Mouse (Mus musculus): Measurements from ENCODE around the gene Chtop. TPM values are rescaled to one million over a fixed set of nuclear protein-coding genes. Genes with fewer than 3 reads are reported as not detected.
A peak's percentile ranks its signal among the peaks of the same experiment; 100 is the strongest.

The Chtop gene
- polyA plus RNA-seq (2015; fragmentation: Nextera tagmentation; extraction: Ambion mirVana), result 122 and 126 TPM in 2 replicates

- WGBS, result under 1% methylated on average over 64 of the region's 66 CpGs
- H3K27ac ChIP-seq, result peak within 1 kb of the TSS; percentile 98
- H3K36me3 ChIP-seq (ENCODE audit: insufficient read depth, low read length), result peaks cover 14% of the 10 kb centered on the region
- peak within 1 kb of the TSS; percentile 95 for H3K4me3 ChIP-seq (replicated peaks; ENCODE audit: low read depth, low read length)
- peaks cover 6% of the 10 kb centered on the region for H3K4me1 ChIP-seq (replicated peaks; ENCODE audit: insufficient read depth, low read length)
- DNase-seq (ENCODE audit: low spot score) (peak; percentile 99), ATAC-seq (replicated peaks; ENCODE audit: low FRiP score, low read depth) (peak; percentile 92)
- no peaks in the 10 kb centered on the region for H3K9me3 ChIP-seq (replicated peaks; ENCODE audit: low read length)
- H3K9ac ChIP-seq (ENCODE audit: low read depth, low read length), result peak within 1 kb of the TSS; percentile 99
- no peaks in the 10 kb centered on the region for H3K27me3 ChIP-seq (ENCODE audit: insufficient read depth, low read length)
- H3K4me2 ChIP-seq (ENCODE audit: low read length), result peak within 1 kb of the TSS; percentile 76
- 0 out of 2 replicates have a peak, but pooled peaks have one; percentile 1 for TF ChIP-seq CTCF (IDR thresholded peaks at IDR 0.05; ENCODE audit: low read depth)
Observed at GRCm38 (mm10) chr3:90508950-90509746, at the start of gene Chtop. Chtop (minus strand) TSS chr3:90509498.

- ATAC-seq (replicated peaks; ENCODE audit: low FRiP score, low read depth) (no peak), DNase-seq (ENCODE audit: low spot score) (no peak)
- H3K27me3 ChIP-seq (ENCODE audit: insufficient read depth, low read length), result no peaks in the 10 kb centered on the region
- no peaks in the 10 kb centered on the region for H3K9me3 ChIP-seq (replicated peaks; ENCODE audit: low read length)
- WGBS, result 69% methylated on average over 5 of the region's 5 CpGs
- TF ChIP-seq CTCF (IDR thresholded peaks at IDR 0.05; ENCODE audit: low read depth), result no peak
- H3K4me2 ChIP-seq (ENCODE audit: low read length), result no peak overlapping the region
- no peak overlapping the region for H3K27ac ChIP-seq
- no peaks in the 10 kb centered on the region for H3K36me3 ChIP-seq (ENCODE audit: insufficient read depth, low read length)
- no peak overlapping the region for H3K9ac ChIP-seq (ENCODE audit: low read depth, low read length)
- H3K4me3 ChIP-seq (replicated peaks; ENCODE audit: low read depth, low read length), result no peak overlapping the region
- H3K4me1 ChIP-seq (replicated peaks; ENCODE audit: insufficient read depth, low read length), result no peaks in the 10 kb centered on the region
Observed at GRCm38 (mm10) chr3:90555954-90556353, 46.7 kb upstream of the Chtop start.

GRCm38 (mm10) chr3:90552231-90552630, 42.9 kb upstream of the Chtop start:
- Histone ChIP-seq H3K36me3 (ENCODE audit: insufficient read depth, low read length) (no peaks in the 10 kb centered on the region), H3K27me3 (ENCODE audit: insufficient read depth, low read length) (no peaks in the 10 kb centered on the region), H3K27ac (no peak overlapping the region), H3K4me3 (replicated peaks; ENCODE audit: low read depth, low read length) (no peak overlapping the region), H3K9me3 (replicated peaks; ENCODE audit: low read length) (no peaks in the 10 kb centered on the region), H3K9ac (ENCODE audit: low read depth, low read length) (no peak overlapping the region), H3K4me1 (replicated peaks; ENCODE audit: insufficient read depth, low read length) (no peaks in the 10 kb centered on the region), H3K4me2 (ENCODE audit: low read length) (no peak overlapping the region)
- DNase-seq (ENCODE audit: low spot score) (no peak), ATAC-seq (replicated peaks; ENCODE audit: low FRiP score, low read depth) (no peak)
- 82% methylated on average over 2 of the region's 2 CpGs for WGBS
- TF ChIP-seq CTCF (IDR thresholded peaks at IDR 0.05; ENCODE audit: low read depth), result no peak

- 78% methylated on average over 2 of the region's 2 CpGs for WGBS
- no peak overlapping the region for H3K27ac ChIP-seq
Observed at GRCm38 (mm10) chr3:90550421-90550790, 41.1 kb upstream of the Chtop start.

GRCm38 (mm10) chr3:90549676-90550420, 40.5 kb upstream of the Chtop start:
- no peaks in the 10 kb centered on the region for H3K36me3 ChIP-seq (ENCODE audit: insufficient read depth, low read length)
- DNase-seq (ENCODE audit: low spot score) (peak; percentile 52), ATAC-seq (replicated peaks; ENCODE audit: low FRiP score, low read depth) (no peak; the same call in 1 of the 2 replicates)
- no peak overlapping the region for H3K9ac ChIP-seq (ENCODE audit: low read depth, low read length)
- no peak overlapping the region for H3K4me2 ChIP-seq (ENCODE audit: low read length)
- H3K9me3 ChIP-seq (replicated peaks; ENCODE audit: low read length), result no peaks in the 10 kb centered on the region
- WGBS, result 39% methylated on average over 5 of the region's 5 CpGs
- H3K27me3 ChIP-seq (ENCODE audit: insufficient read depth, low read length), result no peaks in the 10 kb centered on the region
- no peaks in the 10 kb centered on the region for H3K4me1 ChIP-seq (replicated peaks; ENCODE audit: insufficient read depth, low read length)
- H3K27ac ChIP-seq, result no peak overlapping the region
- no peak for TF ChIP-seq CTCF (IDR thresholded peaks at IDR 0.05; ENCODE audit: low read depth)
- no peak overlapping the region for H3K4me3 ChIP-seq (replicated peaks; ENCODE audit: low read depth, low read length)

More at GRCm38 (mm10) chr3:90550421-90550790, 41.1 kb upstream of the Chtop start:
- Histone ChIP-seq H3K4me3 (replicated peaks; ENCODE audit: low read depth, low read length) (no peak overlapping the region), H3K4me1 (replicated peaks; ENCODE audit: insufficient read depth, low read length) (no peaks in the 10 kb centered on the region), H3K9me3 (replicated peaks; ENCODE audit: low read length) (no peaks in the 10 kb centered on the region), H3K27me3 (ENCODE audit: insufficient read depth, low read length) (no peaks in the 10 kb centered on the region), H3K9ac (ENCODE audit: low read depth, low read length) (no peak overlapping the region), H3K4me2 (ENCODE audit: low read length) (no peak overlapping the region), H3K36me3 (ENCODE audit: insufficient read depth, low read length) (no peaks in the 10 kb centered on the region)
- no peak for ATAC-seq (replicated peaks; ENCODE audit: low FRiP score, low read depth)
- TF ChIP-seq CTCF (IDR thresholded peaks at IDR 0.05; ENCODE audit: low read depth), result no peak
- DNase-seq (ENCODE audit: low spot score), result no peak

- Histone ChIP-seq H3K27ac (peak overlapping the region; percentile 78), H3K4me1 (replicated peaks; ENCODE audit: insufficient read depth, low read length) (peaks cover 24% of the 10 kb centered on the region), H3K4me3 (replicated peaks; ENCODE audit: low read depth, low read length) (peak overlapping the region; percentile 6; the same call in 1 of the 2 replicates), H3K9me3 (replicated peaks; ENCODE audit: low read length) (no peaks in the 10 kb centered on the region), H3K36me3 (ENCODE audit: insufficient read depth, low read length) (0 out of 2 replicates have a peak, but pooled peaks cover 7% of the 10 kb centered on the region), H3K9ac (ENCODE audit: low read depth, low read length) (peak overlapping the region; percentile 53), H3K27me3 (ENCODE audit: insufficient read depth, low read length) (no peaks in the 10 kb centered on the region), H3K4me2 (ENCODE audit: low read length) (peak overlapping the region; percentile 41)
- DNase-seq (ENCODE audit: low spot score) (peak; percentile 79), ATAC-seq (replicated peaks; ENCODE audit: low FRiP score, low read depth) (peak; percentile 46; the same call in 1 of the 2 replicates)
- no peak for TF ChIP-seq CTCF (IDR thresholded peaks at IDR 0.05; ENCODE audit: low read depth)
- 27% methylated on average over 4 of the region's 4 CpGs for WGBS
Observed at GRCm38 (mm10) chr3:90540904-90541303, 31.6 kb upstream of the Chtop start.
